Mouse (Mus musculus): ENCODE measurements around the gene Armc7. TPM values are rescaled to one million over a fixed set of nuclear protein-coding genes. Genes with fewer than 3 reads are reported as not detected.

The Armc7 gene
- total and polyA plus RNA-seq, 3 experiments, result 7.5 to 12.5 (median 8.7) TPM

GRCm38 (mm10) chr11:115520218-115520617 is 44.8 kb downstream of the Armc7 start:
- Histone ChIP-seq H3K27me3 (replicated peaks) (no peaks in the 10 kb centered on the region), H3K4me2 (ENCODE audit: insufficient read depth, low read depth, poor library complexity, severe bottlenecking) (no peak overlapping the region), H3K9ac (ENCODE audit: insufficient read depth, low read depth) (no peak overlapping the region), H3K36me3 (replicated peaks in 1 of 2; ENCODE audit: control insufficient read depth in 1 of 2, insufficient read depth in 1 of 2, low read length in 1 of 2) (peaks cover 15 to 32% of the 10 kb centered on the region in 2 experiments), H3K4me1 (ENCODE audit: control insufficient read depth in 1 of 2, insufficient read depth in 2 of 2) (peaks cover 5 to 41% of the 10 kb centered on the region in 2 experiments), H3K4me3 (replicated peaks in 1 of 3; ENCODE audit: low read depth in 2 of 3, low read length in 2 of 3, poor library complexity in 1 of 3) (no peak overlapping the region), H3K9me3 (replicated peaks; ENCODE audit: low read length) (no peaks in the 10 kb centered on the region), H3K79me2 (replicated peaks; ENCODE audit: control insufficient read depth, extremely low read depth, insufficient read depth, poor library complexity, severe bottlenecking) (peaks cover 8% of the 10 kb centered on the region), H3K27ac (ENCODE audit: insufficient read depth, low read depth) (no peak overlapping the region)
- no peak for TF ChIP-seq NRF1 (IDR thresholded peaks at IDR 0.05; ENCODE audit: low read depth, low read length)
- TF ChIP-seq MAX (IDR thresholded peaks at IDR 0.05; ENCODE audit: low read length), result no peak
- no peak for TF ChIP-seq BHLHE40 (IDR thresholded peaks at IDR 0.05; ENCODE audit: low read depth, low read length)
- no peak for TF ChIP-seq NELFE (IDR thresholded peaks at IDR 0.05; ENCODE audit: low read depth, low read length)
- no peak for TF ChIP-seq ETS1 (conservative IDR thresholded peaks at IDR 0.05; ENCODE audit: low read depth, low read length)
- TF ChIP-seq RCOR1 (conservative IDR thresholded peaks at IDR 0.05; ENCODE audit: low read depth, low read length), result no peak
- TF ChIP-seq MAFK (IDR thresholded peaks at IDR 0.05; ENCODE audit: insufficient replicate concordance, low read length), result no peak
- no peak for TF ChIP-seq JUN (IDR thresholded peaks at IDR 0.05; ENCODE audit: insufficient read depth, low read depth, low read length)
- no peak for TF ChIP-seq HCFC1 (IDR thresholded peaks at IDR 0.05; ENCODE audit: low read depth, low read length)
- no peak for TF ChIP-seq ZKSCAN1 (IDR thresholded peaks at IDR 0.05; ENCODE audit: borderline replicate concordance, low read depth, low read length)
- dilution Hi-C loops (cut with MboI; ENCODE audit: extremely low pct_ligation_motif_present, extremely low pct_unique_long_range_greater_than_20kb, low sequenced_read_pairs), result no loop called here
- in situ Hi-C loops (cut with MboI; ENCODE audit: low pct_ligation_motif_present, low pct_unique_long_range_greater_than_20kb, low sequenced_read_pairs), result no loop called here
- no peak for DNase-seq (ENCODE audit: extremely low read depth)

- in situ Hi-C loops (cut with MboI; ENCODE audit: low pct_ligation_motif_present, low pct_unique_long_range_greater_than_20kb, low sequenced_read_pairs), result no loop called here
These were observed 45.6 kb downstream of the Armc7 start for GRCm38 (mm10) chr11:115521080-115521479.

GRCm38 (mm10) chr11:115522238-115522637 is 46.8 kb downstream of the Armc7 start:
- Histone ChIP-seq H3K9me3 (replicated peaks; ENCODE audit: low read length) (no peaks in the 10 kb centered on the region), H3K79me2 (replicated peaks; ENCODE audit: control insufficient read depth, extremely low read depth, insufficient read depth, poor library complexity, severe bottlenecking) (peaks cover 27% of the 10 kb centered on the region), H3K27ac (ENCODE audit: insufficient read depth, low read depth) (no peak overlapping the region), H3K27me3 (replicated peaks) (no peaks in the 10 kb centered on the region), H3K36me3 (replicated peaks in 1 of 2; ENCODE audit: control insufficient read depth in 1 of 2, insufficient read depth in 1 of 2, low read length in 1 of 2) (peaks cover 32 to 52% of the 10 kb centered on the region in 2 experiments), H3K4me1 (ENCODE audit: control insufficient read depth in 1 of 2, insufficient read depth in 2 of 2) (peaks cover 4 to 52% of the 10 kb centered on the region in 2 experiments; a peak in 3 of 4 replicates), H3K4me3 (replicated peaks in 1 of 3; ENCODE audit: low read depth in 2 of 3, low read length in 2 of 3, poor library complexity in 1 of 3) (no peak overlapping the region), H3K9ac (ENCODE audit: insufficient read depth, low read depth) (no peak overlapping the region), H3K4me2 (ENCODE audit: insufficient read depth, low read depth, poor library complexity, severe bottlenecking) (no peak overlapping the region)
- TF ChIP-seq MEF2A (IDR thresholded peaks at IDR 0.05; ENCODE audit: borderline replicate concordance, low read depth, low read length), result no peak
- 0 out of 2 replicates have a peak, but pooled peaks have one; percentile 67 for TF ChIP-seq POLR2AphosphoS2 (IDR thresholded peaks at IDR 0.05; ENCODE audit: low read depth, low read length)
- no peak for TF ChIP-seq RAD21 (IDR thresholded peaks at IDR 0.05; ENCODE audit: low read depth, low read length)
- TF ChIP-seq CHD2 (IDR thresholded peaks at IDR 0.05; ENCODE audit: low read length), result no peak
- dilution Hi-C loops (cut with MboI; ENCODE audit: extremely low pct_ligation_motif_present, extremely low pct_unique_long_range_greater_than_20kb, low sequenced_read_pairs) (no loop called here), in situ Hi-C loops (cut with MboI; ENCODE audit: low pct_ligation_motif_present, low pct_unique_long_range_greater_than_20kb, low sequenced_read_pairs) (no loop called here)
- DNase-seq (ENCODE audit: extremely low read depth), result no peak

More at GRCm38 (mm10) chr11:115521080-115521479, 45.6 kb downstream of the Armc7 start:
- DNase-seq (ENCODE audit: extremely low read depth), result no peak
- Histone ChIP-seq H3K4me1 (ENCODE audit: control insufficient read depth in 1 of 2, insufficient read depth in 2 of 2) (peaks cover 4 to 46% of the 10 kb centered on the region in 2 experiments; a peak in 3 of 4 replicates), H3K4me2 (ENCODE audit: insufficient read depth, low read depth, poor library complexity, severe bottlenecking) (no peak overlapping the region), H3K27me3 (replicated peaks) (no peaks in the 10 kb centered on the region), H3K36me3 (replicated peaks in 1 of 2; ENCODE audit: control insufficient read depth in 1 of 2, insufficient read depth in 1 of 2, low read length in 1 of 2) (peaks cover 22 to 41% of the 10 kb centered on the region in 2 experiments), H3K9ac (ENCODE audit: insufficient read depth, low read depth) (no peak overlapping the region), H3K9me3 (replicated peaks; ENCODE audit: low read length) (no peaks in the 10 kb centered on the region), H3K27ac (ENCODE audit: insufficient read depth, low read depth) (no peak overlapping the region), H3K79me2 (replicated peaks; ENCODE audit: control insufficient read depth, extremely low read depth, insufficient read depth, poor library complexity, severe bottlenecking) (peaks cover 16% of the 10 kb centered on the region), H3K4me3 (replicated peaks in 1 of 3; ENCODE audit: low read depth in 2 of 3, low read length in 2 of 3, poor library complexity in 1 of 3) (no peak overlapping the region)
- dilution Hi-C loops (cut with MboI; ENCODE audit: extremely low pct_ligation_motif_present, extremely low pct_unique_long_range_greater_than_20kb, low sequenced_read_pairs), result no loop called here
- TF ChIP-seq POLR2AphosphoS2 (IDR thresholded peaks at IDR 0.05; ENCODE audit: low read depth, low read length) (peak; percentile 56; the same call in 1 of the 2 replicates), RCOR1 (conservative IDR thresholded peaks at IDR 0.05; ENCODE audit: low read depth, low read length) (no peak)
